Comparison of ENCODE assay signal across 8 mouse cellular contexts in genomic region chr8:70609849-70610795, GRCm38 (mm10). TPM values are rescaled to one million over a fixed set of nuclear protein-coding genes. Genes with fewer than 3 reads are reported as not detected.
A peak's percentile ranks its signal among the peaks of the same experiment; 100 is the strongest.
DNase-seq lines count a peak whose midpoint lies in the region; ATAC-seq and TF ChIP-seq lines count a peak whose summit lies in the region.

No protein-coding gene starts in this region.

- 1% methylated on average over 43 of the region's 45 CpGs for WGBS in forebrain, embryonic 14.5 days
- WGBS in lung, embryonic 14.5 days: under 1% methylated on average over 42 of the region's 45 CpGs
- WGBS in neural tube, embryonic 15.5 days: 1% methylated on average over 43 of the region's 45 CpGs

- H3K36me3 ChIP-seq in E14TG2a.4 (ENCODE audit: insufficient read depth, low read length): peaks cover 6% of the 10 kb centered on the region
- no peaks in the 10 kb centered on the region for H3K36me3 ChIP-seq in forebrain, embryonic 14.5 days (ENCODE audit: control insufficient read depth, insufficient read depth, low read length)
- H3K36me3 ChIP-seq in lung, embryonic 14.5 days (ENCODE audit: insufficient read depth): no peaks in the 10 kb centered on the region
- no peaks in the 10 kb centered on the region for H3K36me3 ChIP-seq in neural tube, embryonic 15.5 days

- H3K4me3 ChIP-seq in E14TG2a.4 (replicated peaks; ENCODE audit: low read length): peak overlapping the region; percentile 93
- peak overlapping the region; percentile 31 for H3K4me3 ChIP-seq in forebrain, embryonic 14.5 days (ENCODE audit: low read depth, low read length)
- peak overlapping the region; percentile 83 for H3K4me3 ChIP-seq in lung, embryonic 14.5 days (ENCODE audit: low read depth, low read length)
- H3K4me3 ChIP-seq in neural tube, embryonic 15.5 days (replicated peaks): peak overlapping the region; percentile 89

- H3K27ac ChIP-seq in forebrain, embryonic 14.5 days (ENCODE audit: low read depth, low read length): peak overlapping the region; percentile 78
- H3K27ac ChIP-seq in lung, embryonic 14.5 days (ENCODE audit: low read depth): peak overlapping the region; percentile 99
- peak overlapping the region; percentile 88 for H3K27ac ChIP-seq in neural tube, embryonic 15.5 days (replicated peaks)

- H3K9ac ChIP-seq in forebrain, embryonic 14.5 days (ENCODE audit: low read length): peak overlapping the region; percentile 51
- peak overlapping the region; percentile 65 for H3K9ac ChIP-seq in lung, embryonic 14.5 days
- peak overlapping the region; percentile 38 for H3K9ac ChIP-seq in neural tube, embryonic 15.5 days (replicated peaks)

- peaks cover 10% of the 10 kb centered on the region for H3K27me3 ChIP-seq in E14TG2a.4 (ENCODE audit: insufficient read depth, low read length)
- H3K27me3 ChIP-seq in forebrain, embryonic 14.5 days (replicated peaks; ENCODE audit: control insufficient read depth, insufficient read depth, low read length): peaks cover 4% of the 10 kb centered on the region; the same call in 1 of the 2 replicates
- no peaks in the 10 kb centered on the region for H3K27me3 ChIP-seq in lung, embryonic 14.5 days (ENCODE audit: insufficient read depth, low read length)
- H3K27me3 ChIP-seq in neural tube, embryonic 15.5 days (replicated peaks): no peaks in the 10 kb centered on the region

- intact Hi-C loops in heart, postnatal 14 days (cut with DNase I): loop anchor here (2.0 to 5.0 kb wide), 3 partner anchors 42 to 92 kb away; partner anchors contain the start of gene Iqcn

- peak overlapping the region; percentile 85 for H3K4me2 ChIP-seq in forebrain, embryonic 14.5 days (ENCODE audit: low read length)
- peak overlapping the region; percentile 97 for H3K4me2 ChIP-seq in lung, embryonic 14.5 days
- peak overlapping the region; percentile 74 for H3K4me2 ChIP-seq in neural tube, embryonic 15.5 days

- peak; percentile 41 for ATAC-seq in forebrain, embryonic 14.5 days
- peak; percentile 65 for ATAC-seq in lung, embryonic 14.5 days (ENCODE audit: insufficient read depth)
- peak; percentile 15; the same call in 1 of the 2 replicates for ATAC-seq in neural tube, embryonic 15.5 days (ENCODE audit: low FRiP score)

- peak; percentile 82 for DNase-seq in c-Kit-positive CD71-positive TER-119-negative erythroid progenitor cells, embryonic 14.5 days (ENCODE audit: low read depth)
- peak; percentile 83 for DNase-seq in forebrain, embryonic 14.5 days (ENCODE audit: low spot score)
- DNase-seq in heart, postnatal 14 days: peak; percentile 90 to 94
- DNase-seq in kidney, postnatal 4 days: peak; percentile 92 to 96
- peak; percentile 97 for DNase-seq in lung, embryonic 14.5 days
- peak; percentile 80 to 89 for DNase-seq in thymus, adult 18-20 months

- peaks cover 69% of the 10 kb centered on the region for H3K4me1 ChIP-seq in E14TG2a.4 (replicated peaks; ENCODE audit: low read depth, low read length)
- peaks cover 34% of the 10 kb centered on the region for H3K4me1 ChIP-seq in forebrain, embryonic 14.5 days (ENCODE audit: control insufficient read depth, insufficient read depth, low read length)
- peaks cover 18% of the 10 kb centered on the region; the same call in 1 of the 2 replicates for H3K4me1 ChIP-seq in lung, embryonic 14.5 days (ENCODE audit: insufficient read depth)
- peaks cover 66% of the 10 kb centered on the region for H3K4me1 ChIP-seq in neural tube, embryonic 15.5 days

- TF ChIP-seq CTCF in E14TG2a.4 (conservative IDR thresholded peaks at IDR 0.05; ENCODE audit: low read length): no peak
- TF ChIP-seq CTCF in lung, embryonic 14.5 days (IDR thresholded peaks at IDR 0.05; ENCODE audit: low read depth): no peak

- no peaks in the 10 kb centered on the region for H3K9me3 ChIP-seq in E14TG2a.4 (ENCODE audit: low read length)
- H3K9me3 ChIP-seq in forebrain, embryonic 14.5 days (replicated peaks; ENCODE audit: control insufficient read depth, low read length): no peaks in the 10 kb centered on the region
- H3K9me3 ChIP-seq in lung, embryonic 14.5 days (ENCODE audit: low read depth, low read length): no peaks in the 10 kb centered on the region
- no peaks in the 10 kb centered on the region for H3K9me3 ChIP-seq in neural tube, embryonic 15.5 days (replicated peaks)

RNA-seq across cellular contexts. Expression of gene Ssbp4, which starts 1.4 kb away (rescaled TPM):
- polyA plus RNA-seq in forebrain, embryonic 14.5 days (2014; fragmentation: Nextera tagmentation; extraction: Ambion mirVana): 135 and 147 TPM in 2 replicates
- 10 to 100 TPM; 39.7 to 46.4 TPM for total RNA-seq in heart, postnatal 14 days (2021)
- polyA plus RNA-seq in lung, embryonic 14.5 days (2014; fragmentation: Nextera tagmentation; extraction: Ambion mirVana): 127 and 143 TPM in 2 replicates
- polyA plus RNA-seq in neural tube, embryonic 15.5 days (2015; fragmentation: Nextera tagmentation; extraction: Ambion mirVana): 170 and 175 TPM in 2 replicates

RNA-seq across cellular contexts. Expression of gene Lrrc25, which starts 5.8 kb away (rescaled TPM):
- 0.89 and 1.9 TPM in 2 replicates for polyA plus RNA-seq in forebrain, embryonic 14.5 days (2014; fragmentation: Nextera tagmentation; extraction: Ambion mirVana)
- total RNA-seq in heart, postnatal 14 days (2021): 1 to 10 TPM; 1.8 to 2.5 TPM
- 1.9 TPM in 2 replicates for polyA plus RNA-seq in lung, embryonic 14.5 days (2014; fragmentation: Nextera tagmentation; extraction: Ambion mirVana)
- polyA plus RNA-seq in neural tube, embryonic 15.5 days (2015; fragmentation: Nextera tagmentation; extraction: Ambion mirVana): 1.5 and 2.6 TPM in 2 replicates

RNA-seq across cellular contexts. Expression of gene Isyna1, which starts 15.9 kb away (rescaled TPM):
- polyA plus RNA-seq in forebrain, embryonic 14.5 days (2014; fragmentation: Nextera tagmentation; extraction: Ambion mirVana): 59.0 and 75.1 TPM in 2 replicates
- total RNA-seq in heart, postnatal 14 days (2021): 10 to 100 TPM; 25.8 to 27.7 TPM
- polyA plus RNA-seq in lung, embryonic 14.5 days (2014; fragmentation: Nextera tagmentation; extraction: Ambion mirVana): 91.6 and 107 TPM in 2 replicates
- polyA plus RNA-seq in neural tube, embryonic 15.5 days (2015; fragmentation: Nextera tagmentation; extraction: Ambion mirVana): 137 and 142 TPM in 2 replicates

RNA-seq across cellular contexts. Expression of gene Gdf15, which starts 22.1 kb away (rescaled TPM):
- 0.16 and 0.20 TPM in 2 replicates for polyA plus RNA-seq in forebrain, embryonic 14.5 days (2014; fragmentation: Nextera tagmentation; extraction: Ambion mirVana)
- 1 to 10 TPM in 1 of 2 experiments, under 1 TPM in 1; 0.41 to 1.6 TPM for total RNA-seq in heart, postnatal 14 days (2021)
- polyA plus RNA-seq in lung, embryonic 14.5 days (2014; fragmentation: Nextera tagmentation; extraction: Ambion mirVana): 0.12 and 0.22 TPM in 2 replicates
- polyA plus RNA-seq in neural tube, embryonic 15.5 days (2015; fragmentation: Nextera tagmentation; extraction: Ambion mirVana): 0.22 TPM in 2 replicates

RNA-seq across cellular contexts. Expression of gene Pgpep1, which starts 50.1 kb away (rescaled TPM):
- polyA plus RNA-seq in forebrain, embryonic 14.5 days (2014; fragmentation: Nextera tagmentation; extraction: Ambion mirVana): 85.7 and 101 TPM in 2 replicates
- 10 to 100 TPM; 38.4 to 46.8 TPM for total RNA-seq in heart, postnatal 14 days (2021)
- 46.6 and 48.2 TPM in 2 replicates for polyA plus RNA-seq in lung, embryonic 14.5 days (2014; fragmentation: Nextera tagmentation; extraction: Ambion mirVana)
- polyA plus RNA-seq in neural tube, embryonic 15.5 days (2015; fragmentation: Nextera tagmentation; extraction: Ambion mirVana): 78.6 TPM in 2 replicates

Comparison
In these comparisons a context has a peak if more than half of its experiments do, and no peak if none do; other contexts are left out.
1. Peak in every context shown above with its lines: DNase-seq, ATAC-seq, H3K4me3 ChIP-seq and H3K27ac ChIP-seq.
2. H3K4me3 ChIP-seq: peak in every context shown above with its lines; median percentile 93 in E14TG2a.4; 89 in neural tube, embryonic 15.5 days; 83 in lung, embryonic 14.5 days; 31 in forebrain, embryonic 14.5 days.
3. ATAC-seq: peak in every context shown above with its lines; median percentile 65 in lung, embryonic 14.5 days; 41 in forebrain, embryonic 14.5 days; 15 in neural tube, embryonic 15.5 days.